Mouse (Mus musculus): Measurements from ENCODE around the gene Vwf.

GRCm38 (mm10) chr6:125586042-125586566, 39.5 kb downstream of the Vwf start:
- no peak for TF ChIP-seq CTCF (IDR thresholded peaks at IDR 0.05; ENCODE audit: low read depth, low read length)
- TF ChIP-seq POLR2A (IDR thresholded peaks at IDR 0.05; ENCODE audit: insufficient read depth, low read length), result no peak

Data from ES-Bruce4 (cell line).